Mouse (Mus musculus) heart, embryonic 12.5 days (tissue): ENCODE data around the gene Cbr1. TPM values are rescaled to one million over a fixed set of nuclear protein-coding genes. Genes with fewer than 3 reads are reported as not detected.

Experiments
- ATAC-seq: fragments of 200-750 bp; cut with Nextera tagmentation; 2 replicates; pipeline ENCODE4 v1.8.0; 2017; ENCODE audit warnings: moderate TSS enrichment, moderate library complexity; ENCODE audit not compliant: insufficient number of reproducible peaks, low FRiP score
- H3K27ac ChIP-seq: fragments of 300-500 bp; sonication (generic); 2 replicates; pipeline ENCODE4 v1.5.1; 2016; ENCODE audit warnings: mild to moderate bottlenecking, moderate library complexity; ENCODE audit not compliant: poor library complexity, severe bottlenecking
- H3K27me3 ChIP-seq: fragments of 300-500 bp; sonication (generic); replicated peaks from 2 replicates; pipeline ENCODE4 v1.6.1; 2016; ENCODE audit warnings: mild to moderate bottlenecking, moderate library complexity
- H3K36me3 ChIP-seq: fragments of 300-500 bp; sonication (generic); 2 replicates; pipeline ENCODE4 v1.6.1; 2016; ENCODE audit warnings: mild to moderate bottlenecking, moderate library complexity
- H3K4me1 ChIP-seq: fragments of 300-500 bp; sonication (generic); replicated peaks from 2 replicates; pipeline ENCODE4 v1.6.1; 2016; ENCODE audit warnings: mild to moderate bottlenecking
- H3K4me2 ChIP-seq: fragments of 300-500 bp; sonication (generic); 2 replicates; pipeline ENCODE4 v1.6.1; 2016; ENCODE audit warnings: mild to moderate bottlenecking, moderate library complexity
- H3K4me3 ChIP-seq: fragments of 300-500 bp; sonication (generic); 2 replicates; pipeline ENCODE4 v1.5.1; 2016; ENCODE audit warnings: mild to moderate bottlenecking
- H3K9ac ChIP-seq: fragments of 300-500 bp; sonication (generic); 2 replicates; pipeline ENCODE4 v1.6.1; 2016; ENCODE audit warnings: mild to moderate bottlenecking, moderate library complexity
- H3K9me3 ChIP-seq: fragments of 300-500 bp; sonication (generic); replicated peaks from 2 replicates; pipeline ENCODE4 v1.6.1; 2016; ENCODE audit warnings: mild to moderate bottlenecking, moderate library complexity
- WGBS: fragments of 180-500 bp; shearing (Covaris S2); methylation state at CpG from one replicate; pipeline ENCODE4 v1.1.7; 2016; 5-methylcytosine and 5-hydroxymethylcytosine counted together
- polyA plus RNA-seq: library from polyadenylated mRNA; unstranded; fragments of >200 nt; fragmentation: Nextera tagmentation; extraction: Ambion mirVana; gene quantifications from 2 replicates; pipeline ENCODE4 v1.2.1, GENCODE M21; 2016

The Cbr1 gene
- polyA plus RNA-seq, 1 experiment from 2014 or later, result 57.0 TPM

GRCm38 (mm10) chr16:93584976-93585702, 20.5 kb upstream of the Cbr1 start:
- Histone ChIP-seq H3K9ac (no peak overlapping the region), H3K27me3 (no peaks in the 10 kb centered on the region), H3K27ac (no peak overlapping the region), H3K36me3 (peaks cover 25% of the 10 kb centered on the region), H3K4me2 (no peak overlapping the region), H3K9me3 (no peaks in the 10 kb centered on the region), H3K4me3 (no peak overlapping the region), H3K4me1 (peaks cover 31% of the 10 kb centered on the region)
- no peak; the same call in 1 of the 2 replicates for ATAC-seq
- 83% methylated on average over 24 of the region's 24 CpGs for WGBS

- ATAC-seq, result no peak
- Histone ChIP-seq H3K4me3 (no peak overlapping the region), H3K9ac (no peak overlapping the region), H3K4me2 (no peak overlapping the region), H3K9me3 (no peaks in the 10 kb centered on the region), H3K27ac (no peak overlapping the region), H3K36me3 (peaks cover 31% of the 10 kb centered on the region), H3K27me3 (no peaks in the 10 kb centered on the region), H3K4me1 (peaks cover 29% of the 10 kb centered on the region)
- WGBS, result 82% methylated on average over 9 of the region's 9 CpGs
Observed at GRCm38 (mm10) chr16:93585703-93586205, 19.9 kb upstream of the Cbr1 start.

- H3K9ac ChIP-seq, result no peak overlapping the region
Observed at GRCm38 (mm10) chr16:93586382-93586781, 19.3 kb upstream of the Cbr1 start.

DNA sequence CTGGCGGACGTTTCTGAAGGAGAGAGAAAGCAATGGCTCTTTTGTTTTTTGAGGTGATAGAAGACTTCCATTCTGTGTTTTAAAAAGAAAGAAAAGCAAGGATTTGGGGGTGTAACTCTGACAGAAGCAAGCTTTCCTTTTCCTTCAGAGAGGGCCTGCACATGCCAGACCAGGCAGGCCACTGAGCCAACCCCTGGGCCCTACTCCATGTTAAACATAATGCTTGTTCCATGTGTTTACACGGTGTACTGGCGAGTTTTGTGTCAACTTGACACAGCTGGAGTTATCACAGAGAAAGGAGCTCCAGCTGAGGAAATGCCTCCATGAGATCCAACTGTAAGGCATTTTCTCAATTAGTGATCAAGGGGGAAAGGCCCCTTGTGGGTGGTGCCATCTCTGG, 17.4 kb upstream of the Cbr1 start:
- ATAC-seq, result no peak
- H3K36me3 ChIP-seq, result peaks cover 41% of the 10 kb centered on the region
- H3K9me3 ChIP-seq, result no peaks in the 10 kb centered on the region
- peaks cover 23% of the 10 kb centered on the region for H3K4me1 ChIP-seq
- H3K27ac ChIP-seq, result peak overlapping the region; percentile 2; the same call in 1 of the 2 replicates
- no peak overlapping the region for H3K9ac ChIP-seq
- no peaks in the 10 kb centered on the region for H3K27me3 ChIP-seq
- no peak overlapping the region for H3K4me3 ChIP-seq
- no peak overlapping the region for H3K4me2 ChIP-seq
- 55% methylated on average over 4 of the region's 4 CpGs for WGBS

More at GRCm38 (mm10) chr16:93586382-93586781, 19.3 kb upstream of the Cbr1 start:
- Histone ChIP-seq H3K4me2 (no peak overlapping the region), H3K4me3 (no peak overlapping the region), H3K27me3 (no peaks in the 10 kb centered on the region), H3K27ac (no peak overlapping the region), H3K36me3 (peaks cover 34% of the 10 kb centered on the region), H3K4me1 (peaks cover 23% of the 10 kb centered on the region), H3K9me3 (no peaks in the 10 kb centered on the region)
- 73% methylated on average over 8 of the region's 8 CpGs for WGBS
- no peak for ATAC-seq

DNA sequence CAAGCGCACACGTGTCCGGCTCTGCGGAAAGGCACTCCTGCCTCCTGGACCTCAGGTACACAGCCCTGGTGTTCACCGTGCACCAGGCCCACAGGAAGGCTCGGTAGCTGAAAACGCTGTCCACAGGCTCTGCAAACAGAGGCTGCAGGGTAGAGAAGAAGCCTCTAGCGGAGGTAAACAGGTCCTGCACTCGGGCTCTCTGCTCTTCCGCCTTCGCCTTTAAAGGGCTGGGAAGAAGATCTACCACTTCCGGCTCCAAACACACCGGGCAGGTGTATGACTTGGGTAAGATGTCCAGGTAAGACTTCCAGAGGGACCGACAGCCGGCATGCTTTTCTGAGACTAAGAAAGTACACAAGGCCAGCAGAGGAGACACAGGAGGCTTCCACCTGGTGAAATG, 14.7 kb upstream of the Cbr1 start:
- Histone ChIP-seq H3K9ac (no peak overlapping the region), H3K36me3 (peaks cover 42% of the 10 kb centered on the region), H3K27me3 (no peaks in the 10 kb centered on the region), H3K4me3 (no peak overlapping the region), H3K4me2 (no peak overlapping the region), H3K27ac (no peak overlapping the region), H3K9me3 (no peaks in the 10 kb centered on the region), H3K4me1 (peaks cover 14% of the 10 kb centered on the region)
- no peak for ATAC-seq
- WGBS, result 91% methylated on average over 15 of the region's 15 CpGs

DNA sequence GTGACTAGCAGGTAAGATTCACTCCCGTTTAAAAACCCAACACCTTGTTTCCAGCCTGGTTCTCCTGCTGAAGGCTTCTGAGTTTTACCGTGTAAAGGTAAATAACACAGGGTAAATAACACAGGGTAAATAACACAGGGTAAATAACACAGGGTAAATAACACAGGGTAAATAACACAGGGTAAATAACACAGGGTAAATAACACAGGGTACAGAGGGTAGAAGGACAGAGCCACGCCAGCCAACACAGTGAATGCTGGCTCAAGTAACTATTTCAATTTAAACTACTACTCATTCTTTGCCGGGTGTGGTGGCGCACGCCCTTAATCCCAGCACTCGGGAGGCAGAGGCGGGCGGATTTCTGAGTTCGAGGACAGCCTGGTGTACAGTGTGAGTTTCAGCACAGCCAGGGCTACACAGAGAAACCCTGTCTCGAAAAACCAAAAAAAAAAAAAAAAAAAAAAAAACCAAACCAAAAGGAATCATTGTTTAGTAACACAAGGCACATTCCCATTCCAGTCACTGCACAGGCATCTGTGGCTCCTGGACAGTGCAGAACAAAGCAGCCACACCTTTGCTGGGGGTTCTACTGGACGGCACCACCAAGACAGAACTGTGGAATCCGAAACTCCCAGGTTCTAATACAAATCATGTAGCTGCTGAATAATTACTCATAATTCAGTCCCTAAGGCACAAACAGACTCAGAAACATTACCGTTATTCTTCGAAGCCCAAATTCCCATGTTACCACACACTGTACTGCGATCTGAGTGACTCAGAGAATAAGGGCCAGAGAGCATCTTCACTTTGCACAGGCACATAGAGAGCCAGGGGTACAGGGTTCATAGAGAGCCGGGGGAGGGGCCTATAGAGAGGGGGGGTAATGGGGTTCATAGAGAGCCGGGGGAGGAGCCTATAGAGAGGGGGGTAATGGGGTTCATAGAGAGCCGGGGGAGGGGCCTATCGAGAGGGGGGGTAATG, 13.9 kb upstream of the Cbr1 start:
- H3K4me3 ChIP-seq, result no peak overlapping the region
- no peak overlapping the region for H3K9ac ChIP-seq
- peaks cover 47% of the 10 kb centered on the region for H3K36me3 ChIP-seq
- H3K27me3 ChIP-seq, result no peaks in the 10 kb centered on the region
- peaks cover 14% of the 10 kb centered on the region for H3K4me1 ChIP-seq
- 93% methylated on average over 20 of the region's 20 CpGs for WGBS
- H3K4me2 ChIP-seq, result no peak overlapping the region
- no peaks in the 10 kb centered on the region for H3K9me3 ChIP-seq
- ATAC-seq, result no peak
- no peak overlapping the region for H3K27ac ChIP-seq

- WGBS, result 87% methylated on average over 3 of the region's 3 CpGs
- no peak overlapping the region for H3K27ac ChIP-seq
- H3K4me2 ChIP-seq, result no peak overlapping the region
- H3K4me1 ChIP-seq, result peaks cover 7% of the 10 kb centered on the region
- H3K9ac ChIP-seq, result no peak overlapping the region
- peaks cover 57% of the 10 kb centered on the region for H3K36me3 ChIP-seq
- H3K27me3 ChIP-seq, result no peaks in the 10 kb centered on the region
- no peak for ATAC-seq
- no peak overlapping the region for H3K4me3 ChIP-seq
- no peaks in the 10 kb centered on the region for H3K9me3 ChIP-seq
Observed at GRCm38 (mm10) chr16:93592711-93593110, 12.9 kb upstream of the Cbr1 start.

GRCm38 (mm10) chr16:93593406-93593805, 12.2 kb upstream of the Cbr1 start:
- Histone ChIP-seq H3K36me3 (peaks cover 63% of the 10 kb centered on the region), H3K9ac (no peak overlapping the region), H3K9me3 (no peaks in the 10 kb centered on the region), H3K4me3 (no peak overlapping the region), H3K4me1 (0 out of 2 replicates have a peak, but pooled peaks cover under 1% of the 10 kb centered on the region), H3K4me2 (no peak overlapping the region), H3K27me3 (no peaks in the 10 kb centered on the region), H3K27ac (no peak overlapping the region)
- no peak for ATAC-seq
- 90% methylated on average over 8 of the region's 8 CpGs for WGBS

- no peaks in the 10 kb centered on the region for H3K4me1 ChIP-seq
- H3K27ac ChIP-seq, result no peak overlapping the region
- no peak overlapping the region for H3K4me2 ChIP-seq
- peaks cover 59% of the 10 kb centered on the region for H3K36me3 ChIP-seq
- no peak overlapping the region for H3K9ac ChIP-seq
- H3K9me3 ChIP-seq, result no peaks in the 10 kb centered on the region
- WGBS, result 90% methylated on average over 10 of the region's 10 CpGs
- H3K4me3 ChIP-seq, result no peak overlapping the region
- no peak for ATAC-seq
- no peaks in the 10 kb centered on the region for H3K27me3 ChIP-seq
Observed at GRCm38 (mm10) chr16:93594448-93594847, 11.2 kb upstream of the Cbr1 start.

GRCm38 (mm10) chr16:93595766-93596165, 9.9 kb upstream of the Cbr1 start:
- no peaks in the 10 kb centered on the region for H3K27me3 ChIP-seq
- 90% methylated on average over 5 of the region's 5 CpGs for WGBS
- H3K4me3 ChIP-seq, result no peak overlapping the region
- no peaks in the 10 kb centered on the region for H3K4me1 ChIP-seq
- no peak overlapping the region for H3K9ac ChIP-seq
- no peak overlapping the region for H3K4me2 ChIP-seq
- ATAC-seq, result no peak
- H3K36me3 ChIP-seq, result peaks cover 49% of the 10 kb centered on the region
- H3K9me3 ChIP-seq, result no peaks in the 10 kb centered on the region
- no peak overlapping the region for H3K27ac ChIP-seq

DNA sequence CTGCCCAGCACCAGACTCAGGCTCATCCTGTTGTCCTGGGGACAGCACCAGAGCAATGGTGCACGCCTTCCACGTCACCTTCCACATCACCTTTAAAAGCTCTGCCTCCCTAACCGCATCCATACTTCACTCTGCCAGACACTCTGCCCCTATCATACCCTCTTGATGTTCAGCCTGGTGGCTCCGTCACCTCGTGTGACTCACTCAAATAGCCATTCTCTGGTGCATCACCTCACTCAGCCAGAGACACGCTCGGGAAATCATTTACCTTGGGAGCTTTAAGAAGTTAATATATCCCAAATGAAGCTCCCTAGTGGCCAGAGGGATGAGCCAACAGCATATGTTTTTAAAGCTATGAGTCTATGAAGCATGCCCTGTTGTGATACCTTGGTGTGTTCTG, 8.8 kb upstream of the Cbr1 start:
- Histone ChIP-seq H3K27me3 (no peaks in the 10 kb centered on the region), H3K27ac (no peak overlapping the region), H3K9ac (no peak overlapping the region), H3K4me1 (no peaks in the 10 kb centered on the region), H3K4me3 (no peak overlapping the region), H3K9me3 (no peaks in the 10 kb centered on the region), H3K4me2 (no peak overlapping the region), H3K36me3 (peaks cover 47% of the 10 kb centered on the region)
- 90% methylated on average over 7 of the region's 7 CpGs for WGBS
- no peak for ATAC-seq
